Mouse (Mus musculus) bone marrow, adult 2 months (tissue): ENCODE data around the gene Ythdc1. TPM values are rescaled to one million over a fixed set of nuclear protein-coding genes. Genes with fewer than 3 reads are reported as not detected.
"Not testable (repeated sequence)": the region's sequence is repeated elsewhere in the genome, so short reads cannot be mapped to it uniquely, and the experiment has no call there.

Source experiments
- H3K27ac ChIP-seq: fragments of 200-500 bp; 2 replicates; pipeline ENCODE4 v1.5.1; 2012; ENCODE audit warnings: low read depth, mild to moderate bottlenecking, control low read depth, inconsistent platforms, low read length; ENCODE audit not compliant: control insufficient read depth, poor library complexity, insufficient read depth
- H3K4me1 ChIP-seq: fragments of 200-500 bp; 2 replicates; pipeline ENCODE4 v1.6.1; 2011; ENCODE audit warnings: low read length; ENCODE audit not compliant: control insufficient read depth, insufficient read depth
- H3K4me3 ChIP-seq: fragments of 200-500 bp; replicated peaks from 2 replicates; pipeline ENCODE3; 2011; ENCODE audit warnings: mild to moderate bottlenecking, low read depth, low read length, control low read depth; ENCODE audit not compliant: control insufficient read depth
- CTCF ChIP-seq: fragments of 200-500 bp; IDR thresholded peaks from 2 replicates; pipeline ENCODE4 v1.5.1; 2011; ENCODE audit warnings: low read length, control low read depth; ENCODE audit not compliant: control insufficient read depth, insufficient read depth
- POLR2A ChIP-seq: fragments of 200-500 bp; IDR thresholded peaks from 2 replicates; pipeline ENCODE4 v1.6.1; 2011; ENCODE audit warnings: low read depth, mild to moderate bottlenecking, control low read depth, low read length, borderline replicate concordance; ENCODE audit not compliant: control insufficient read depth
- WGBS: fragments of 180-500 bp; shearing (Covaris S2); methylation state at CpG from one replicate; pipeline ENCODE4 v1.1.7; 2018; 5-methylcytosine and 5-hydroxymethylcytosine counted together
- polyA plus RNA-seq: library from polyadenylated mRNA; stranded (reverse); fragments of >200 nt; gene quantifications from 2 replicates; pipeline ENCODE4 v1.2.4, GENCODE M21; 2011; ENCODE audit warnings: low replicate concordance; ENCODE audit not compliant: missing spikeins, insufficient read depth, insufficient read length

Gene Ythdc1
- polyA plus RNA-seq, 1 experiment, result 92.2 TPM

DNA sequence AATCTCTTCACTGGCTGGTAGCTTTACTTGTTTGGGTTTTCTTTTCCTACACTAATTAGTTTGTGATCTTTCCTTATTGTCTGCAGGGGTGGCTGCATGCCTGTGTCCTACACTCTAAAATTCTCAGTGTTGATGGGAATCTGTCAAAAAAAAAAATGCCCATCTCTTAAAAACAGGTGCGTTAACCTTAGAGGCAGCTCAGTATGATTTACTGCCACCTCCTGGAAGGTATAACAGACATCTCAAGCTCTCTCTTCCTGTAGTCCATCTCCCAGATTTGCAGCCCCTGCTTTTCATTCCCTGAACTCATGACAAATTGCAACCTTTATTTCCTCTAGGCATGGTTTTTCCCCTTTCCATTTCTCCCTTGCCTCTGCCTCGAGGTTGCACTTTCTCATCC lies 14.1 kb upstream of the Ythdc1 start:
- 55% methylated on average over 2 of the region's 2 CpGs for WGBS

GRCm38 (mm10) chr5:86792249-86792648 lies 11.8 kb upstream of the Ythdc1 start:
- Histone ChIP-seq H3K27ac (no peak overlapping the region), H3K4me1 (no peaks in the 10 kb centered on the region), H3K4me3 (no peak overlapping the region)
- TF ChIP-seq POLR2A (no peak), CTCF (no peak)
- 43% methylated on average over 4 of the region's 4 CpGs for WGBS

More for the DNA sequence above, 14.1 kb upstream of the Ythdc1 start:
- no peaks in the 10 kb centered on the region for H3K4me1 ChIP-seq
- no peak for TF ChIP-seq POLR2A
- TF ChIP-seq CTCF, result no peak
- no peak overlapping the region for H3K27ac ChIP-seq
- no peak overlapping the region for H3K4me3 ChIP-seq

DNA sequence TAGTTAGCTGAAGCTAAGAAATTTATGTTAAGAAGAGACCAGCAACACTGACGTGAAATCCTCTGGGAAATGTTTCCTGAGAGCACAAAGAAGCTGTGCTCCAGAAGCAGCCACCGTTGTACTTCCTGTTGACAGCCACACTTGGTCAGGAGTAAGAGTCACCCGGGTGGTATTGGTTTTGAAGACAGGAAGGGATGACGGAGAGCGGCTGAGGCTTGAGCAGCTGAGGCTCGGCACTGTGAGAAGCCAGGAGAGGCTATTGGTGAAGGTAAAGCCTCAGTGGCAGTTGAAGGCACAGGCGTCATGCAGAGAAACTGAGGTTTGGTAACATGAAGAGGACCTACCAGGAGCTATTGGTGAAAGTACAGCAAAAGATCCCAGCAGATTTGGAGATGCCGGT lies 11.2 kb upstream of the Ythdc1 start:
- WGBS, result 24% methylated on average over 8 of the region's 8 CpGs
- Histone ChIP-seq H3K4me3 (no peak overlapping the region), H3K4me1 (no peaks in the 10 kb centered on the region), H3K27ac (no peak overlapping the region)
- TF ChIP-seq CTCF (no peak), POLR2A (no peak)

DNA sequence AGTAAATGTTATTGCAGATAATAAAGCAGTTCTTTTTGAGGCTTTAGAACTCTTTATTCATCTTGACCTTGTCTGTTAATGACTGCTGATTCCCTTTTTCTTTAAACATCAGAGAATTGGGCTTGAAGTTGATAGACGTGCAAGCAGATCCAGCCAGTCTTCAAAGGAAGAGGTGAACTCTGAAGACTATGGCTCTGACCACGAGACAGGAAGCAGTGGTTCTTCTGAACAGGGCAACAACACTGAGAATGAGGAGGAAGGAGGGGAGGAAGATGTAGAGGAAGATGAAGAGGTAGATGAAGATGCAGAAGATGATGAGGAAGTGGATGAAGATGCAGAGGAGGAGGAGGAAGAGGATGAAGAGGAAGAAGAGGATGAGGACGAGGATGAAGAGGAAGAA lies 12.8 kb downstream of the Ythdc1 start:
- WGBS, result 33% methylated on average over 3 of the region's 3 CpGs
- no peaks in the 10 kb centered on the region for H3K4me1 ChIP-seq
- TF ChIP-seq CTCF, result no peak
- TF ChIP-seq POLR2A, result no peak
- no peak overlapping the region for H3K27ac ChIP-seq
- no peak overlapping the region for H3K4me3 ChIP-seq

- WGBS, result 83% methylated on average over 4 of the region's 4 CpGs
- H3K4me3 ChIP-seq, H3K27ac ChIP-seq, H3K4me1 ChIP-seq: not testable (repeated sequence)
Measured at GRCm38 (mm10) chr5:86836378-86836777, 32.4 kb downstream of the Ythdc1 start.

DNA sequence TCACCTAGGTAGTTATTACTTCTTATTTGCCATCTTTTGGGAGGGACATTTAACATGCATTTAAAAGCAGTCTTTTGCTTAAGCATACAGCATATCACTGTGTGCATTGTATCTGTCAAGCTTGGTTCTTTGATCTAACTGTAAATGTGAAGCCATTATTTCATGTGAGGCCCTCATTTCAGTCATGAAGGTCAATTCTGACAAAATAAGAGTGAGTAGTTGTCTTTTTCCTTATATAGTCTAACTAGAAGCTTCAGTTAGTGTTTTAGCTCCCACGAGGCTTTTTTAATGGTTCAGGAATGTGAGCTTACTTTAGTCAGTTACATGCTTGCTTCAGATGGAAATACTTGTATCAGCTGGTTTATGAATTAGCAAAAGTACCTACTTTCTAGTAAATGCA lies 34.1 kb downstream of the Ythdc1 start:
- Histone ChIP-seq H3K27ac (no peak overlapping the region), H3K4me3 (no peak overlapping the region), H3K4me1 (no peaks in the 10 kb centered on the region; the same call in 1 of the 2 replicates)
- no peak for TF ChIP-seq POLR2A
- 73% methylated on average over 1 of the region's 1 CpGs for WGBS

DNA sequence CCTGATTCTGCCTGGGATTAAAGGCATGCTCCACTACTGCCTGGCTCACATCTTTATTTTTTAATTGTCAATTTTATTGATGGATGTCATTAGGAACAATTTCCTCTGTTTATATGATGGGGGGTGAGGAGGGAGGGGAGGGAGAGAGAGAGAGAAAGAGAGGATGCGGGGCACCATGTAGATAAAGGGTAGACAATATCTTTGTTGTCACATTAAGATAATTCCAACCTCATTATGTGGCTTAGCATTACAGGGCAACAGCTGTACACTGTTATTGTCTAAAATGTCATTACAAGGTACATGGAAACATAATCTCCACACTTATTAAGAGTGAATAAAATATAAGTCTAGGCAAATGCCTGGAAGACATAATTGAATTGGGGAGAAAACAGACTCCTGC lies 35.5 kb downstream of the Ythdc1 start:
- TF ChIP-seq CTCF (no peak), POLR2A (no peak)
- Histone ChIP-seq H3K27ac (no peak overlapping the region), H3K4me1 (no peaks in the 10 kb centered on the region; the same call in 1 of the 2 replicates), H3K4me3 (no peak overlapping the region)
- WGBS, result 88% methylated on average over 1 of the region's 1 CpGs

- TF ChIP-seq POLR2A, result no peak
- no peak for TF ChIP-seq CTCF
Measured at GRCm38 (mm10) chr5:86840207-86840606, 36.2 kb downstream of the Ythdc1 start.

DNA sequence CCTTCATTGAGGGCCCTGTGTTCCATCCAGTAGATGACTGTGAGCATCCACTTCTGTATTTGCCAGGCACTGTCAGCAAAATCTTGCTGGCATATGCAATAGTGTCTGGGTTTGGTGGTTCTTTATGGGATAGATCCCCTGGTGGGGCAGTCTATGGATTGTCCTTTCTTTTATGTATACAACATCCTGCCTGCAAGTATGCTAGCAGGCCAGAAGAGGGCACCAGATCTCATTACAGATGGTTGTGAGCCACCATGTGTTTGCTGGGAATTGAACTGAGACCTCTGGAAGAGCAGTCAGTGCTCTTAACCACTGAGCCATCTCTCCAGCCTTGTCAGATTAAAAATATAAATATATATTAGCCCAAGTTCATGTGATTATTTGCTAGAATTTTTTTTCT lies 37.2 kb downstream of the Ythdc1 start:
- H3K4me3 ChIP-seq, H3K27ac ChIP-seq, H3K4me1 ChIP-seq: not testable (repeated sequence)

More at GRCm38 (mm10) chr5:86840207-86840606, 36.2 kb downstream of the Ythdc1 start:
- Histone ChIP-seq H3K4me1 (no peaks in the 10 kb centered on the region; the same call in 1 of the 2 replicates), H3K27ac (no peak overlapping the region), H3K4me3 (no peak overlapping the region)
- 53% methylated on average over 2 of the region's 2 CpGs for WGBS
